Mouse (Mus musculus): Measurements from ENCODE around the gene Vmn2r2. TPM values are rescaled to one million over a fixed set of nuclear protein-coding genes. Genes with fewer than 3 reads are reported as not detected.

Gene Vmn2r2
- polyA plus RNA-seq (2015; fragmentation: Nextera tagmentation; extraction: Ambion mirVana), result not detected in 2 replicates

GRCm38 (mm10) chr3:64141878-64142508 is at the start of gene Vmn2r2:
TSS of gene Vmn2r2 (minus strand) at chr3:64141928.
- 89% methylated on average over 2 of the region's 2 CpGs for WGBS
- ATAC-seq (replicated peaks; ENCODE audit: low FRiP score, low read depth), result no peak
- no peaks in the 10 kb centered on the region for H3K36me3 ChIP-seq (ENCODE audit: insufficient read depth, low read length)
- H3K4me3 ChIP-seq (replicated peaks; ENCODE audit: low read depth, low read length), result no peak within 1 kb of the TSS
- no peaks in the 10 kb centered on the region for H3K27me3 ChIP-seq (ENCODE audit: insufficient read depth, low read length)
- H3K9me3 ChIP-seq (replicated peaks; ENCODE audit: low read length), result no peaks in the 10 kb centered on the region
- no peak within 1 kb of the TSS for H3K9ac ChIP-seq (ENCODE audit: low read depth, low read length)
- no peak for DNase-seq (ENCODE audit: low spot score)
- no peak within 1 kb of the TSS for H3K4me2 ChIP-seq (ENCODE audit: low read length)
- TF ChIP-seq CTCF (IDR thresholded peaks at IDR 0.05; ENCODE audit: low read depth), result no peak
- H3K4me1 ChIP-seq (replicated peaks; ENCODE audit: insufficient read depth, low read length), result no peaks in the 10 kb centered on the region
- no peak within 1 kb of the TSS for H3K27ac ChIP-seq

- 86% methylated on average over 11 of the region's 11 CpGs for WGBS
Observed at GRCm38 (mm10) chr3:64113352-64114046, 28.2 kb downstream of the Vmn2r2 start.

GRCm38 (mm10) chr3:64112707-64113106 is 29.0 kb downstream of the Vmn2r2 start:
- no peak overlapping the region for H3K4me3 ChIP-seq (replicated peaks; ENCODE audit: low read depth, low read length)
- ATAC-seq (replicated peaks; ENCODE audit: low FRiP score, low read depth) (no peak), DNase-seq (ENCODE audit: low spot score) (no peak)
- 83% methylated on average over 1 of the region's 1 CpGs for WGBS
- no peak overlapping the region for H3K9ac ChIP-seq (ENCODE audit: low read depth, low read length)
- no peak overlapping the region for H3K27ac ChIP-seq
- no peaks in the 10 kb centered on the region for H3K27me3 ChIP-seq (ENCODE audit: insufficient read depth, low read length)
- no peaks in the 10 kb centered on the region for H3K4me1 ChIP-seq (replicated peaks; ENCODE audit: insufficient read depth, low read length)
- H3K36me3 ChIP-seq (ENCODE audit: insufficient read depth, low read length), result no peaks in the 10 kb centered on the region
- no peak for TF ChIP-seq CTCF (IDR thresholded peaks at IDR 0.05; ENCODE audit: low read depth)
- H3K9me3 ChIP-seq (replicated peaks; ENCODE audit: low read length), result no peaks in the 10 kb centered on the region
- H3K4me2 ChIP-seq (ENCODE audit: low read length), result no peak overlapping the region

More at GRCm38 (mm10) chr3:64113352-64114046, 28.2 kb downstream of the Vmn2r2 start:
- H3K4me1 ChIP-seq (replicated peaks; ENCODE audit: insufficient read depth, low read length), result no peaks in the 10 kb centered on the region
- H3K36me3 ChIP-seq (ENCODE audit: insufficient read depth, low read length), result no peaks in the 10 kb centered on the region
- no peak for TF ChIP-seq CTCF (IDR thresholded peaks at IDR 0.05; ENCODE audit: low read depth)
- DNase-seq (ENCODE audit: low spot score) (no peak), ATAC-seq (replicated peaks; ENCODE audit: low FRiP score, low read depth) (no peak)
- no peak overlapping the region for H3K27ac ChIP-seq
- no peak overlapping the region for H3K4me3 ChIP-seq (replicated peaks; ENCODE audit: low read depth, low read length)
- H3K9ac ChIP-seq (ENCODE audit: low read depth, low read length), result no peak overlapping the region
- H3K9me3 ChIP-seq (replicated peaks; ENCODE audit: low read length), result no peaks in the 10 kb centered on the region
- no peak overlapping the region for H3K4me2 ChIP-seq (ENCODE audit: low read length)
- no peaks in the 10 kb centered on the region for H3K27me3 ChIP-seq (ENCODE audit: insufficient read depth, low read length)

- Histone ChIP-seq H3K27ac (no peak within 1 kb of the TSS), H3K36me3 (ENCODE audit: insufficient read depth, low read length) (no peaks in the 10 kb centered on the region), H3K27me3 (ENCODE audit: insufficient read depth, low read length) (no peaks in the 10 kb centered on the region), H3K9ac (ENCODE audit: low read depth, low read length) (no peak within 1 kb of the TSS), H3K9me3 (replicated peaks; ENCODE audit: low read length) (no peaks in the 10 kb centered on the region), H3K4me3 (replicated peaks; ENCODE audit: low read depth, low read length) (no peak within 1 kb of the TSS), H3K4me2 (ENCODE audit: low read length) (no peak within 1 kb of the TSS), H3K4me1 (replicated peaks; ENCODE audit: insufficient read depth, low read length) (no peaks in the 10 kb centered on the region)
- no peak for DNase-seq (ENCODE audit: low spot score)
- WGBS, result 80% methylated on average over 4 of the region's 4 CpGs
- TF ChIP-seq CTCF (IDR thresholded peaks at IDR 0.05; ENCODE audit: low read depth), result no peak
- no peak for ATAC-seq (replicated peaks; ENCODE audit: low FRiP score, low read depth)
Observed at GRCm38 (mm10) chr3:64081247-64081646, 60.5 kb downstream of the Vmn2r2 start, which contains the start of gene Vmn2r1. TSS of gene Vmn2r1 (plus strand) at chr3:64081547.

Other genes with a start within 250 kb of the Vmn2r2 start
- gene Plch1, start 242.5 kb downstream of the Vmn2r2 start, polyA plus RNA-seq (2015; fragmentation: Nextera tagmentation; extraction: Ambion mirVana), result 5.3 and 6.2 TPM in 2 replicates
- gene E130311K13Rik, start 212.5 kb downstream of the Vmn2r2 start, polyA plus RNA-seq (2015; fragmentation: Nextera tagmentation; extraction: Ambion mirVana), result 4.4 and 6.4 TPM in 2 replicates
- gene Slc33a1, start 177.2 kb downstream of the Vmn2r2 start, polyA plus RNA-seq (2015; fragmentation: Nextera tagmentation; extraction: Ambion mirVana), result 45.2 and 46.8 TPM in 2 replicates
- gene Gmps, start 165.8 kb downstream of the Vmn2r2 start, polyA plus RNA-seq (2015; fragmentation: Nextera tagmentation; extraction: Ambion mirVana), result 31.4 and 36.4 TPM in 2 replicates
- gene Vmn2r1, start 60.4 kb downstream of the Vmn2r2 start, polyA plus RNA-seq (2015; fragmentation: Nextera tagmentation; extraction: Ambion mirVana), result 0.05 and 0.09 TPM in 2 replicates
- gene Vmn2r3, start 147.8 kb upstream of the Vmn2r2 start, polyA plus RNA-seq (2015; fragmentation: Nextera tagmentation; extraction: Ambion mirVana), result not detected in 2 replicates

All from kidney, postnatal 0 days (tissue).